In the genomic region with DNA sequence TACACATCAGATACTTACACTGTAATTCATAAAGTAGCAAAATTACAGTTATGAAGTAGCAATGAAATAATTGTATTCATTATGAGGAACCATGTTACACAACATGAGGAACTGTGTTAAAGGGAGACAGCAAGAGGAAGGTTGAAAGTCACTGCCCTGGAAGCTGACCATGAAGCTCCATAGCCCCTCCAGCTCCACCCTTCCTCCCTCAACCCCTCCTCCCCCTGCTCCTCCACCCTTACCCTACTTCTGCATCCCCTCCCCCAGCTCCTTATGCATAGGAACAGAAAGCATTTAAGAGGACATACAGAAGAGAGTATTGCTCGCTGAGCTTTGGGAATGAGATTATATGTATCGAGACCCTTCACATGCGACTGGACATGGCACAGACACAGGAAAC, we compare ENCODE assay signal across 16 mouse cellular contexts. TPM values are rescaled to one million over a fixed set of nuclear protein-coding genes. Genes with fewer than 3 reads are reported as not detected.
DNase-seq lines count a peak whose midpoint lies in the region; ATAC-seq and TF ChIP-seq lines count a peak whose summit lies in the region.
"Had no signal": no experiment of that assay in that cellular context is flagged by ENCODE, and none has a peak within 500 bp of the region (broad histone marks: within the 10 kb centered on the region; RNA-seq: fewer than 3 reads in every experiment).

No protein-coding gene starts in this region.

- H3K9me3 ChIP-seq in liver, embryonic 13.5 days (replicated peaks) = no peaks in the 10 kb centered on the region
- H3K9me3 ChIP-seq: embryonic facial prominence, embryonic 10.5 days; forebrain, embryonic 13.5 days; intestine, embryonic 15.5 days; lung, embryonic 15.5 days had no signal

- H3K36me3 ChIP-seq in spleen, adult 2 months (ENCODE audit: control insufficient read depth, insufficient read depth, low read length) = peaks cover 44% of the 10 kb centered on the region
- H3K36me3 ChIP-seq in liver, embryonic 13.5 days = peaks cover 14% of the 10 kb centered on the region
- peaks cover 32% of the 10 kb centered on the region for H3K36me3 ChIP-seq in macrophage (ENCODE audit: inconsistent target)
- H3K36me3 ChIP-seq: embryonic facial prominence, embryonic 10.5 days had no signal

- intact Hi-C loops in gastrocnemius, postnatal 36 days (cut with DNase I) = no loop called here

- TF ChIP-seq POLR2A in spleen, adult 2 months (IDR thresholded peaks at IDR 0.05; ENCODE audit: low read depth, low read length) = no peak

- WGBS in spleen, adult 2 months = 89% methylated on average over 3 of the region's 3 CpGs
- 83% methylated on average over 3 of the region's 3 CpGs for WGBS in liver, embryonic 13.5 days (ENCODE audit: insufficient replicate concordance)
- 37% methylated on average over 3 of the region's 3 CpGs for WGBS in macrophage (ENCODE audit: missing documents)

- DNase-seq in spleen, adult 2 months (ENCODE audit: low read depth in 1 of 2, low spot score in 2 of 2) = no peak
- no peak for DNase-seq in spleen, adult 12 weeks (ENCODE audit: low spot score)
- DNase-seq in liver, embryonic 13.5 days = no peak
- DNase-seq in gastrocnemius, postnatal 36 days = no peak
- DNase-seq in cerebellum, adult 9-11 months = no peak
- DNase-seq in adrenal gland, adult 18-20 months (ENCODE audit: low spot score in 2 of 2) = no peak
- DNase-seq: cerebellum, postnatal 25 days; heart, adult 2 months; thymus, adult 18-20 months had no signal

- TF ChIP-seq CTCF in spleen, adult 2 months (IDR thresholded peaks at IDR 0.05; ENCODE audit: extremely low read depth, insufficient read depth, insufficient read length, insufficient replicate concordance) = no peak

- ATAC-seq in liver, embryonic 13.5 days (ENCODE audit: low read depth) = 0 out of 2 replicates have a peak, but pooled peaks have one; percentile 25
- ATAC-seq: forebrain, embryonic 13.5 days; intestine, embryonic 15.5 days had no signal

- peak overlapping the region; percentile 37 for H3K27ac ChIP-seq in spleen, adult 2 months (ENCODE audit: insufficient read depth, low read length)
- no peak overlapping the region for H3K27ac ChIP-seq in liver, embryonic 13.5 days
- H3K27ac ChIP-seq in macrophage = peak overlapping the region; percentile 90
- H3K27ac ChIP-seq: embryonic facial prominence, embryonic 10.5 days; forebrain, embryonic 13.5 days; heart, adult 2 months; hindbrain, embryonic 14.5 days; intestine, embryonic 15.5 days; lung, embryonic 15.5 days had no signal

- H3K27me3 ChIP-seq in spleen, adult 2 months (ENCODE audit: control insufficient read depth, insufficient read depth, low read length) = no peaks in the 10 kb centered on the region
- H3K27me3 ChIP-seq in liver, embryonic 13.5 days = no peaks in the 10 kb centered on the region
- H3K27me3 ChIP-seq: forebrain, embryonic 13.5 days; intestine, embryonic 15.5 days; lung, embryonic 15.5 days had no signal

- H3K79me2 ChIP-seq in macrophage (ENCODE audit: inconsistent target) = no peaks in the 10 kb centered on the region

- H3K4me3 ChIP-seq in spleen, adult 2 months (ENCODE audit: extremely low read depth, insufficient read depth, insufficient read length) = no peak overlapping the region
- H3K4me3 ChIP-seq in liver, embryonic 13.5 days (replicated peaks) = no peak overlapping the region
- H3K4me3 ChIP-seq in macrophage (ENCODE audit: inconsistent target) = no peak overlapping the region
- H3K4me3 ChIP-seq: embryonic facial prominence, embryonic 10.5 days; forebrain, embryonic 13.5 days; heart, adult 2 months; intestine, embryonic 15.5 days; lung, embryonic 15.5 days had no signal

- no peak overlapping the region for H3K9ac ChIP-seq in liver, embryonic 13.5 days
- H3K9ac ChIP-seq: forebrain, embryonic 13.5 days; hindbrain, embryonic 14.5 days; intestine, embryonic 15.5 days; lung, embryonic 15.5 days had no signal

- H3K4me2 ChIP-seq in liver, embryonic 13.5 days = no peak overlapping the region
- H3K4me2 ChIP-seq: forebrain, embryonic 13.5 days; hindbrain, embryonic 14.5 days; intestine, embryonic 15.5 days; lung, embryonic 15.5 days; midbrain, embryonic 11.5 days had no signal

- no peaks in the 10 kb centered on the region for H3K4me1 ChIP-seq in spleen, adult 2 months (ENCODE audit: control insufficient read depth, insufficient read depth, insufficient read length)
- 0 out of 2 replicates have a peak, but pooled peaks cover 2% of the 10 kb centered on the region for H3K4me1 ChIP-seq in liver, embryonic 13.5 days (replicated peaks)
- H3K4me1 ChIP-seq: forebrain, embryonic 13.5 days; intestine, embryonic 15.5 days; lung, embryonic 15.5 days had no signal

RNA-seq across cellular contexts. Expression of a gene that starts 10.0 kb away (rescaled TPM):
- 0.43 and 0.74 TPM in 2 replicates for polyA plus RNA-seq in spleen, adult 2 months (2012; rRNA removed)
- 0.17 and 0.28 TPM in 2 replicates for polyA plus RNA-seq in liver, embryonic 13.5 days (2015; fragmentation: Nextera tagmentation; extraction: Ambion mirVana)
- 1 to 10 TPM in 15 of 26 experiments, under 1 TPM in 6, not detected in 5; 0.37 to 2.0 (median 1.3) TPM for total RNA-seq in macrophage (2018; cell fraction: chromatin; rRNA removed)
- 1 to 10 TPM in 1 of 26 experiments, under 1 TPM in 25; 0.33 to 1.1 (median 0.59) TPM for total RNA-seq in macrophage (2018; cell fraction: cytosol; rRNA removed)
- total RNA-seq in macrophage (2018; cell fraction: nucleus; rRNA removed) = 1 to 10 TPM in 12 of 26 experiments, under 1 TPM in 12, not detected in 2; 0.24 to 2.4 (median 0.98) TPM
- 0.16 to 0.80 TPM (median 0.49 TPM) in 3 replicates for polyA plus RNA-seq in macrophage (2018)
- 1 to 10 TPM in 1 of 2 experiments, under 1 TPM in 1; 0.39 to 1.3 TPM for total RNA-seq in gastrocnemius, postnatal 36 days (2021)
- total RNA-seq in adrenal gland, adult 18-20 months (2021) = under 1 TPM; 0.17 to 0.26 TPM

RNA-seq across cellular contexts. Expression of a gene that starts 35.7 kb away (rescaled TPM):
- polyA plus RNA-seq in spleen, adult 2 months (2012; rRNA removed) = 13.1 and 22.2 TPM in 2 replicates
- polyA plus RNA-seq in liver, embryonic 13.5 days (2015; fragmentation: Nextera tagmentation; extraction: Ambion mirVana) = 0.14 TPM in 1 of 2 replicates, not detected in the other
- total RNA-seq in macrophage (2018; cell fraction: chromatin; rRNA removed) = not detected
- under 1 TPM in 18 of 26 experiments, not detected in 8; 0.20 to 0.65 (median 0.33) TPM for total RNA-seq in macrophage (2018; cell fraction: cytosol; rRNA removed)
- total RNA-seq in macrophage (2018; cell fraction: nucleus; rRNA removed) = under 1 TPM in 1 of 26 experiments, not detected in 25; 0.91 TPM
- polyA plus RNA-seq in macrophage (2018) = not detected in 3 replicates
- under 1 TPM; 0.35 to 0.41 TPM for total RNA-seq in gastrocnemius, postnatal 36 days (2021)
- 10 to 100 TPM; 56.8 to 67.0 TPM for total RNA-seq in adrenal gland, adult 18-20 months (2021)
- total RNA-seq: heart, adult 2 months had no signal

RNA-seq across cellular contexts. Expression of a gene that starts 56.5 kb away (rescaled TPM):
- polyA plus RNA-seq in spleen, adult 2 months (2012; rRNA removed) = 45.9 and 68.9 TPM in 2 replicates
- 6.6 and 7.2 TPM in 2 replicates for polyA plus RNA-seq in liver, embryonic 13.5 days (2015; fragmentation: Nextera tagmentation; extraction: Ambion mirVana)
- total RNA-seq in macrophage (2018; cell fraction: chromatin; rRNA removed) = 10 to 100 TPM in 24 of 26 experiments, 1 to 10 TPM in 2; 8.6 to 87.1 (median 48.0) TPM
- total RNA-seq in macrophage (2018; cell fraction: cytosol; rRNA removed) = 100 to 1,000 TPM in 1 of 26 experiments, 10 to 100 TPM in 25; 54.2 to 105 (median 76.0) TPM
- 10 to 100 TPM; 30.6 to 80.4 (median 49.2) TPM for total RNA-seq in macrophage (2018; cell fraction: nucleus; rRNA removed)
- 64.9 to 112 TPM (median 73.6 TPM) in 3 replicates for polyA plus RNA-seq in macrophage (2018)
- 10 to 100 TPM; 11.7 to 19.0 TPM for total RNA-seq in gastrocnemius, postnatal 36 days (2021)
- 100 to 1,000 TPM; 135 to 368 TPM for total RNA-seq in adrenal gland, adult 18-20 months (2021)

Comparison
In these comparisons a context has a peak if more than half of its experiments do, and no peak if none do; other contexts are left out.
1. RNA of a gene that starts 35.7 kb away (polyA plus RNA-seq): 13.1 to 22.2 TPM in spleen, adult 2 months; not detected in macrophage and 0.14 TPM in liver, embryonic 13.5 days; every median in the first group is over 10 times any median in the second.